Mouse (Mus musculus) forebrain, embryonic 12.5 days (tissue): ENCODE results near the gene Lamb1. TPM values are rescaled to one million over a fixed set of nuclear protein-coding genes. Genes with fewer than 3 reads are reported as not detected.

Experiments
- ATAC-seq: fragments of 200-750 bp; cut with Nextera tagmentation; 2 replicates; pipeline ENCODE4 v1.8.0; 2017; ENCODE audit warnings: moderate TSS enrichment; ENCODE audit not compliant: low FRiP score
- H3K27ac ChIP-seq: fragments of 300-500 bp; sonication (generic); 2 replicates; pipeline ENCODE4 v1.5.1; 2016; ENCODE audit warnings: mild to moderate bottlenecking
- H3K27me3 ChIP-seq: fragments of 300-500 bp; sonication (generic); 2 replicates; pipeline ENCODE4 v1.6.1; 2016; ENCODE audit warnings: mild to moderate bottlenecking
- H3K36me3 ChIP-seq: fragments of 300-500 bp; sonication (generic); replicated peaks from 2 replicates; pipeline ENCODE4 v1.6.1; 2016; ENCODE audit warnings: mild to moderate bottlenecking
- H3K4me1 ChIP-seq: fragments of 300-500 bp; sonication (generic); 2 replicates; pipeline ENCODE4 v1.6.1; 2016
- H3K4me2 ChIP-seq: fragments of 300-500 bp; sonication (generic); 2 replicates; pipeline ENCODE4 v1.6.1; 2016; ENCODE audit warnings: mild to moderate bottlenecking, moderate library complexity
- H3K4me3 ChIP-seq: fragments of 300-500 bp; sonication (generic); replicated peaks from 2 replicates; pipeline ENCODE4 v1.5.1; 2016; ENCODE audit warnings: mild to moderate bottlenecking
- H3K9ac ChIP-seq: fragments of 300-500 bp; sonication (generic); 2 replicates; pipeline ENCODE4 v1.6.1; 2016; ENCODE audit warnings: mild to moderate bottlenecking
- H3K9me3 ChIP-seq: fragments of 300-500 bp; sonication (generic); 2 replicates; pipeline ENCODE4 v1.6.1; 2016
- WGBS: fragments of 180-500 bp; shearing (Covaris S2); methylation state at CpG from one replicate; pipeline ENCODE4 v1.1.7; 2016; 5-methylcytosine and 5-hydroxymethylcytosine counted together
- polyA plus RNA-seq: library from polyadenylated mRNA; unstranded; fragments of >200 nt; fragmentation: Nextera tagmentation; extraction: Ambion mirVana; gene quantifications from 2 replicates; pipeline ENCODE4 v1.2.1, GENCODE M21; 2016

The Lamb1 gene
- polyA plus RNA-seq, 1 experiment from 2014 or later, result 25.7 TPM

GRCm38 (mm10) chr12:31239031-31239583, 25.9 kb upstream of the Lamb1 start:
- Histone ChIP-seq H3K36me3 (no peaks in the 10 kb centered on the region), H3K4me2 (no peak overlapping the region), H3K9ac (no peak overlapping the region), H3K27ac (no peak overlapping the region), H3K4me3 (no peak overlapping the region), H3K9me3 (no peaks in the 10 kb centered on the region), H3K27me3 (no peaks in the 10 kb centered on the region), H3K4me1 (peaks cover 10% of the 10 kb centered on the region)
- no peak for ATAC-seq
- 86% methylated on average over 3 of the region's 3 CpGs for WGBS

GRCm38 (mm10) chr12:31239798-31240197, 25.2 kb upstream of the Lamb1 start:
- H3K4me2 ChIP-seq, result no peak overlapping the region
- no peak overlapping the region for H3K4me3 ChIP-seq
- peaks cover 10% of the 10 kb centered on the region for H3K4me1 ChIP-seq
- H3K9me3 ChIP-seq, result no peaks in the 10 kb centered on the region
- H3K36me3 ChIP-seq, result no peaks in the 10 kb centered on the region
- H3K27ac ChIP-seq, result no peak overlapping the region
- H3K9ac ChIP-seq, result no peak overlapping the region
- no peaks in the 10 kb centered on the region for H3K27me3 ChIP-seq
- WGBS, result 79% methylated on average over 4 of the region's 4 CpGs
- no peak for ATAC-seq

- WGBS, result 80% methylated on average over 5 of the region's 5 CpGs
- Histone ChIP-seq H3K27me3 (no peaks in the 10 kb centered on the region), H3K9ac (no peak within 1 kb of the TSS), H3K4me2 (no peak within 1 kb of the TSS), H3K36me3 (no peaks in the 10 kb centered on the region), H3K4me1 (peaks cover 10% of the 10 kb centered on the region), H3K4me3 (no peak within 1 kb of the TSS), H3K27ac (no peak within 1 kb of the TSS), H3K9me3 (no peaks in the 10 kb centered on the region)
- ATAC-seq, result no peak
Observed at GRCm38 (mm10) chr12:31240470-31240869, 24.6 kb upstream of the Lamb1 start, which contains the start of gene Gm6993. TSS of gene Gm6993 (plus strand) at chr12:31240770.

DNA sequence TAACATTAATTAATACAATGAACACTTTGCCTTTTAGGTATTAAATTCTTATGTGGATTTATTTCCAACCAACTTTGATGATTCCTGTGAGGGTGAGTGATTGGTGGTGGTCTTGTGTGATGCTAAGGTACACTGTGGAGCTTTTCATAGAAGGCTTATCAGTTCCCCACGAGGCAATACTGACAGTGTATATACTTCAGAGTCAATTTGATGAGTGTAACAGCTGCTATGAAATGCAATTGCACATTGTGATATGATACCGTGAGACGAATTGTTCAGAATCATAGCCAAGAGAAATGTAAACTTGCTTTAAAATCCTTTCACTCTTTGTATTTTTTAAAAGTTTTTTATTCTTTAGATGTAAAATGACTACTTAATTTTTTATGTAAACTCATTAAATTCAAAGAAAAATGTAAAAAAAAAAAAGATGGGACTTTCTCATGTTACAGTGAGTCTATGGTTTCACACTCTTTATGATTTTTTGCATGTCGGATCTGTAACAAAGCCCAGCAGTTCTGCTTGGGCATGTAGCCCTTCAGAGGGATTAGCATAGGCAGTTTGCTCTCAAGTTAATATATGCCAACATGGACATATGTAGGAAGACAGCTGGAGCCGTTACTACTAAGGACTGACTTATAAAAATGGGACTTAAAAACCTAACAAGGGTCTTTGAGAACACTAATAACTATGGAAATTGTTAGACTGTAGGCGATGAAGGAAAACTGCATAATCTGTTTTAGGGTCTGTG, 23.3 kb upstream of the Lamb1 start:
- H3K4me1 ChIP-seq, result peaks cover 6% of the 10 kb centered on the region
- no peaks in the 10 kb centered on the region for H3K36me3 ChIP-seq
- no peak for ATAC-seq
- H3K27ac ChIP-seq, result no peak overlapping the region
- no peak overlapping the region for H3K4me2 ChIP-seq
- no peaks in the 10 kb centered on the region for H3K27me3 ChIP-seq
- WGBS, result 83% methylated on average over 6 of the region's 6 CpGs
- H3K9me3 ChIP-seq, result no peaks in the 10 kb centered on the region
- no peak overlapping the region for H3K4me3 ChIP-seq
- no peak overlapping the region for H3K9ac ChIP-seq

GRCm38 (mm10) chr12:31244001-31244400, 21.0 kb upstream of the Lamb1 start:
- Histone ChIP-seq H3K4me1 (no peaks in the 10 kb centered on the region), H3K9ac (no peak overlapping the region), H3K9me3 (no peaks in the 10 kb centered on the region), H3K4me3 (no peak overlapping the region), H3K27ac (no peak overlapping the region), H3K36me3 (no peaks in the 10 kb centered on the region), H3K27me3 (no peaks in the 10 kb centered on the region), H3K4me2 (no peak overlapping the region)
- ATAC-seq, result no peak
- 82% methylated on average over 2 of the region's 2 CpGs for WGBS

GRCm38 (mm10) chr12:31244691-31245090, 20.3 kb upstream of the Lamb1 start:
- no peaks in the 10 kb centered on the region for H3K27me3 ChIP-seq
- no peak overlapping the region for H3K27ac ChIP-seq
- H3K4me2 ChIP-seq, result no peak overlapping the region
- H3K4me1 ChIP-seq, result no peaks in the 10 kb centered on the region
- no peak overlapping the region for H3K4me3 ChIP-seq
- H3K9ac ChIP-seq, result no peak overlapping the region
- WGBS, result 84% methylated on average over 3 of the region's 3 CpGs
- no peaks in the 10 kb centered on the region for H3K9me3 ChIP-seq
- no peak for ATAC-seq
- no peaks in the 10 kb centered on the region for H3K36me3 ChIP-seq

DNA sequence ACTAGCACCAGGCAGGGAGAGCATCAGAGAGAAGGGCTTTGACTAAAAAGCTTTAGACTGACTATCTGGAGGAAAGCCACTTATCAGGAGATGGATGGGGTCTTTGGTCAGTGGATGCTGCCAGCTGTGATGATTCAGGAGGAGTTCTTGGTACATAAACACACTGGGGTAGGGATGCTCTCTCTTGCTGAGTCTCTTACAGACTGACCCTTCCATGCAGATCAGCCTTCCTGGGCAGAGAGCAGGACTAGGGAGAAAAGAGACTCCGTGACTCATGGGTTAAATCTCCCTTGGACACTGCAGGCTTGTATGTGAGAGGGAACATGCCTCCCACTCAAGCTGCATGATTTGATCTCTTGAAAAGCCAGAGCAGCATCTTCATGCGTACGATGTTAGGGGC, 18.9 kb upstream of the Lamb1 start:
- 55% methylated on average over 3 of the region's 3 CpGs for whole genome bisulfite sequencing

DNA sequence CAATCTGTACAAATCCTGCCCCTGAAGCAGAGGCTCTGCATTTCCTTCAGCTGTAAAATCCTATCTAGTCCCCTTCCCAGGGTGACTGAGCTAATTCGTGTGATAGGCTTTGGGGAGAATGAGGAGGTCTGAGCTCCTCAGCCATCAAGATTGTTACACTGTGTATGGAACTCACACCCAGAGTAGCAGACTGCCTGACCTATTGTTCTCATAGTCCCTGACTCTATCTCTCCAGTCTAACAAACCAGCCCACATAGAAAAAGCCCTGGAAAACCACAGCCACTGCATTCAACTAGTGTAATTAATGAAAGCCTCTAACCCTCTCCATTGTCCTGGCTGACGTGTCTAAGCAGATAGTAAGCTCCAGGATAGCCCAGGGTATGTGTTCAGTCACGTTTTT, 18.4 kb upstream of the Lamb1 start:
- 17% methylated on average over 3 of the region's 3 CpGs for WGBS

More for the DNA sequence above, 18.9 kb upstream of the Lamb1 start:
- no peak for ATAC-seq
- no peaks in the 10 kb centered on the region for H3K4me1 ChIP-seq
- H3K27me3 ChIP-seq, result no peaks in the 10 kb centered on the region
- no peak overlapping the region for H3K4me3 ChIP-seq
- H3K9ac ChIP-seq, result no peak overlapping the region
- H3K36me3 ChIP-seq, result no peaks in the 10 kb centered on the region
- H3K4me2 ChIP-seq, result no peak overlapping the region
- no peaks in the 10 kb centered on the region for H3K9me3 ChIP-seq
- H3K27ac ChIP-seq, result no peak overlapping the region

DNA sequence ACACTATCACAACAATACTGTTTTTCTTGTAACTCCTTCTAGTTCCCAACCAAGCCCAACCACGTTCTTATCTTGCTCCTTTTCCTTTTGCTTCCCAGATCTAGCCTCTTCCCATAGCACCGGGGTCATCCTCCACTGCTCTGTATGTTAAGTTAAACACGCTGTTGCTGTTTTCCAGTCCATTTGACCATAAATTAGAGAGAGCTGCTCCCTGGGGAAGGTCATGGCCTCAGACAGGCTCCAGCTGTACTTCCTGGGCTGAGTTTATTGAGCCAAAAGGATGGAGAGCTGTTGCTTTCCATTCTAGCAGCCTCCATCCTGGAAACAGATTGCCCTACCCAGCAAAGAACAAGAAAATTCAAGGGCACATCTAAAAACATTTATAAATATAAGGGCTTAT, 16.9 kb upstream of the Lamb1 start:
- no peaks in the 10 kb centered on the region for H3K9me3 ChIP-seq
- H3K27ac ChIP-seq, result no peak overlapping the region
- H3K9ac ChIP-seq, result no peak overlapping the region
- no peak for ATAC-seq
- no peak overlapping the region for H3K4me2 ChIP-seq
- H3K36me3 ChIP-seq, result no peaks in the 10 kb centered on the region
- H3K27me3 ChIP-seq, result no peaks in the 10 kb centered on the region
- H3K4me1 ChIP-seq, result no peaks in the 10 kb centered on the region
- 67% methylated on average over 3 of the region's 3 CpGs for WGBS
- H3K4me3 ChIP-seq, result no peak overlapping the region

More for the DNA sequence above, 18.4 kb upstream of the Lamb1 start:
- H3K27me3 ChIP-seq, result no peaks in the 10 kb centered on the region
- ATAC-seq, result no peak
- no peak overlapping the region for H3K4me3 ChIP-seq
- no peaks in the 10 kb centered on the region for H3K4me1 ChIP-seq
- H3K36me3 ChIP-seq, result no peaks in the 10 kb centered on the region
- no peak overlapping the region for H3K9ac ChIP-seq
- no peak overlapping the region for H3K4me2 ChIP-seq
- H3K9me3 ChIP-seq, result no peaks in the 10 kb centered on the region
- H3K27ac ChIP-seq, result no peak overlapping the region

GRCm38 (mm10) chr12:31248681-31249080, 16.4 kb upstream of the Lamb1 start:
- Histone ChIP-seq H3K4me3 (no peak overlapping the region), H3K9me3 (no peaks in the 10 kb centered on the region), H3K27ac (no peak overlapping the region), H3K4me1 (no peaks in the 10 kb centered on the region), H3K36me3 (no peaks in the 10 kb centered on the region), H3K4me2 (no peak overlapping the region), H3K9ac (no peak overlapping the region), H3K27me3 (no peaks in the 10 kb centered on the region)
- ATAC-seq, result no peak
- 49% methylated on average over 10 of the region's 10 CpGs for WGBS

GRCm38 (mm10) chr12:31252259-31252658, 12.8 kb upstream of the Lamb1 start:
- Histone ChIP-seq H3K4me2 (no peak overlapping the region), H3K4me3 (no peak overlapping the region), H3K4me1 (no peaks in the 10 kb centered on the region), H3K9me3 (no peaks in the 10 kb centered on the region), H3K36me3 (no peaks in the 10 kb centered on the region), H3K27ac (no peak overlapping the region), H3K27me3 (no peaks in the 10 kb centered on the region), H3K9ac (no peak overlapping the region)
- ATAC-seq, result no peak
- 75% methylated on average over 4 of the region's 4 CpGs for WGBS

GRCm38 (mm10) chr12:31254978-31255377, 10.1 kb upstream of the Lamb1 start:
- H3K9me3 ChIP-seq, result no peaks in the 10 kb centered on the region
- no peaks in the 10 kb centered on the region for H3K27me3 ChIP-seq
- no peaks in the 10 kb centered on the region for H3K4me1 ChIP-seq
- H3K9ac ChIP-seq, result no peak overlapping the region
- 87% methylated on average over 8 of the region's 8 CpGs for WGBS
- no peak overlapping the region for H3K4me3 ChIP-seq
- no peak overlapping the region for H3K27ac ChIP-seq
- no peak for ATAC-seq
- no peak overlapping the region for H3K4me2 ChIP-seq
- H3K36me3 ChIP-seq, result no peaks in the 10 kb centered on the region
